Mouse (Mus musculus) MEL (cell line): Measurements from ENCODE around the gene Trp73.

Experiments
- CHD1 ChIP-seq: IDR thresholded peaks from 2 replicates; pipeline ENCODE4 v1.6.1; 2012; ENCODE audit warnings: low read depth, mild to moderate bottlenecking, inconsistent platforms, low read length, improper control_type of control experiment
- CTCF ChIP-seq, 3 experiments: IDR thresholded peaks in 2 of 3; conservative IDR thresholded peaks in 1 of 3; 2 replicates each; pipeline ENCODE4 v1.5.1; 2011 to 2012; ENCODE audit warnings: low read length in 3 of 3, low read depth in 2 of 3, mild to moderate bottlenecking in 2 of 3, improper control_type of control experiment in 1 of 3, inconsistent platforms in 1 of 3, mixed read lengths in 1 of 3, moderate library complexity in 1 of 3; ENCODE audit not compliant: control insufficient read depth in 1 of 3, insufficient read depth in 1 of 3, poor library complexity in 1 of 3, severe bottlenecking in 1 of 3
- GABPA ChIP-seq: IDR thresholded peaks from 2 replicates; pipeline ENCODE4 v1.6.1; 2012; ENCODE audit warnings: low read depth, mild to moderate bottlenecking, inconsistent platforms, low read length, improper control_type of control experiment, moderate library complexity
- MAX ChIP-seq: IDR thresholded peaks from 2 replicates; pipeline ENCODE4 v1.6.1; 2011; ENCODE audit warnings: low read length, improper control_type of control experiment
- MYB ChIP-seq: IDR thresholded peaks from 2 replicates; pipeline ENCODE4 v1.6.1; 2011; ENCODE audit warnings: mild to moderate bottlenecking, low read depth, low read length, improper control_type of control experiment
- USF2 ChIP-seq, 2 experiments: IDR thresholded peaks; 2 replicates each; pipeline ENCODE4 v1.6.1; 2011 to 2012; ENCODE audit warnings: improper control_type of control experiment in 2 of 2, low read length in 2 of 2, borderline replicate concordance in 1 of 2, inconsistent platforms in 1 of 2, low read depth in 1 of 2, mild to moderate bottlenecking in 1 of 2; ENCODE audit not compliant: insufficient read depth in 1 of 2

DNA sequence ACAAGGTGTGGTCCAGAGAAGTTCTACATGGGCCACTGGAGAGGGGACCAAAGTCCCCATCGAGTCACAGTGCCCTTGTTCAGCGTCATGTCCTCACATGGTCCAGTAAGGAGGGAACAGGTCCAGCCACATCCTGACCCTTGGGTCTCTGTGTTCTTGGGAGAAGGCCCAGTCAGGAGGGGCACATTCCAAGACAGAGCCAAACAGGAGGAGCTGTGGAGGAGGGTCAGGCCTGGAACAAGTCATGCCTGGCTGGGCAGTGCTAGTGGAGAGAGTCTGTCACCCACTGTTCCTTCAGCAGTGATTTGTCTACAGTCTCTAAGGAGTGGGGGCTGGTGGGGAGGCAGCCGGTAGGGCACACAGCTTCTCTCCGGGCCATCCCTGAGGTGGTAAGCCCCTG, 117.6 kb downstream of the Trp73 start:
- TF ChIP-seq MAX (no peak), MYB (no peak), USF2 (IDR thresholded peaks at IDR 0.05; ENCODE audit: borderline replicate concordance in 1 of 2, insufficient read depth in 1 of 2, low read depth in 1 of 2, low read length in 2 of 2) (no peak), CTCF (IDR thresholded peaks at IDR 0.05 in 2 of 3, conservative IDR thresholded peaks at IDR 0.05 in 1 of 3; ENCODE audit: control insufficient read depth in 1 of 3, insufficient read depth in 1 of 3, low read depth in 2 of 3, low read length in 3 of 3, poor library complexity in 1 of 3, severe bottlenecking in 1 of 3) (no peak), CHD1 (no peak), GABPA (no peak)
